Mouse (Mus musculus) cerebellum, adult 9-11 months (tissue): Measurements from ENCODE around the gene Hist2h2ab.

Source experiments
- DNase-seq: peaks from one replicate; pipeline ENCODE4 v3.0.0; 2022

Hist2h2ab gene

GRCm38 (mm10) chr3:96238954-96239793 is 19.5 kb downstream of the Hist2h2ab start, which contains the start of gene Hist2h3c2:
Gene Hist2h3c2, minus strand, starts transcription at chr3:96239127.
- DNase-seq: peak; percentile 74

- DNase-seq: peak; percentile 97
Observed at GRCm38 (mm10) chr3:96239949-96240798, 20.5 kb downstream of the Hist2h2ab start, which contains the start of gene Hist2h2aa2. Gene Hist2h2aa2, minus strand, starts transcription at chr3:96240276.

- DNase-seq: no peak
Observed at GRCm38 (mm10) chr3:96240799-96241197, 21.1 kb downstream of the Hist2h2ab start.

- DNase-seq: peak; percentile 37
Observed at GRCm38 (mm10) chr3:96243921-96244572, 24.4 kb downstream of the Hist2h2ab start.

GRCm38 (mm10) chr3:96245003-96245886 is 25.6 kb downstream of the Hist2h2ab start, which contains the start of gene Hist2h2aa1:
Gene Hist2h2aa1, plus strand, starts transcription at chr3:96245497.
- peak; percentile 94 for DNase-seq

- DNase-seq: peak; percentile 34
Observed at GRCm38 (mm10) chr3:96246018-96246417, 26.4 kb downstream of the Hist2h2ab start.

GRCm38 (mm10) chr3:96246427-96246856 is 26.8 kb downstream of the Hist2h2ab start, which contains the start of gene Hist2h3c1:
Gene Hist2h3c1, plus strand, starts transcription at chr3:96246685.
- DNase-seq: peak; percentile 29

GRCm38 (mm10) chr3:96247356-96248140 is 27.9 kb downstream of the Hist2h2ab start:
- DNase-seq: peak; percentile 44

- DNase-seq: no peak
Observed at GRCm38 (mm10) chr3:96248141-96249033, 28.7 kb downstream of the Hist2h2ab start.

GRCm38 (mm10) chr3:96249034-96249345 is 29.3 kb downstream of the Hist2h2ab start:
- DNase-seq: peak; percentile 39

GRCm38 (mm10) chr3:96250890-96251289 is 31.2 kb downstream of the Hist2h2ab start:
- no peak for DNase-seq

GRCm38 (mm10) chr3:96251787-96252186 is 32.1 kb downstream of the Hist2h2ab start:
- DNase-seq: no peak

GRCm38 (mm10) chr3:96254683-96255355 is 35.2 kb downstream of the Hist2h2ab start:
- no peak for DNase-seq

- no peak for DNase-seq
Observed at GRCm38 (mm10) chr3:96255926-96256593, 36.4 kb downstream of the Hist2h2ab start.

GRCm38 (mm10) chr3:96257190-96257589 is 37.5 kb downstream of the Hist2h2ab start:
- no peak for DNase-seq

- peak; percentile 43 for DNase-seq
Observed at GRCm38 (mm10) chr3:96260220-96260619, 40.6 kb downstream of the Hist2h2ab start.

- DNase-seq: no peak
Observed at GRCm38 (mm10) chr3:96261623-96262022, 42.0 kb downstream of the Hist2h2ab start.

- DNase-seq: peak; percentile 96
Observed at GRCm38 (mm10) chr3:96262216-96262875, 42.7 kb downstream of the Hist2h2ab start.
